Mouse (Mus musculus): ENCODE results near the gene Icam1. TPM values are rescaled to one million over a fixed set of nuclear protein-coding genes. Genes with fewer than 3 reads are reported as not detected.

Gene Icam1
- total RNA-seq (2023) = 44.3 TPM

GRCm38 (mm10) chr9:21015571-21016130, at the start of gene Icam1:
TSS of gene Icam1 (plus strand) at chr9:21015985.

GRCm38 (mm10) chr9:20976216-20976960, 39.4 kb upstream of the Icam1 start, which contains the start of gene S1pr2:
TSS of gene S1pr2 (minus strand) at chr9:20976781.

GRCm38 (mm10) chr9:21002627-21003551, 12.9 kb upstream of the Icam1 start, which contains the start of gene Mrpl4:
TSS of gene Mrpl4 (plus strand) at chr9:21002738.

GRCm38 (mm10) chr9:21029291-21030054, 13.7 kb downstream of the Icam1 start, which contains the start of gene Icam4:
TSS of gene Icam4 (plus strand) at chr9:21029373.

GRCm38 (mm10) chr9:21031896-21032351, 16.1 kb downstream of the Icam1 start, which contains the start of gene Icam5:
TSS of gene Icam5 (plus strand) at chr9:21032073.

GRCm38 (mm10) chr9:21067006-21067684, 51.4 kb downstream of the Icam1 start, which contains the start of gene Zglp1:
TSS of gene Zglp1 (minus strand) at chr9:21067093.

GRCm38 (mm10) chr9:21073044-21073840, 57.5 kb downstream of the Icam1 start, which contains the start of the genes Gm49373 and Fdx1l:
TSS of gene Gm49373 (minus strand) at chr9:21073096.
TSS of gene Fdx1l (minus strand) at chr9:21073614.

Other genes starting within 250 kb of the Icam1 start
- gene Col5a3, start 200.9 kb upstream of the Icam1 start, total RNA-seq (2023) = 0.15 TPM
- gene Rdh8, start 197.5 kb upstream of the Icam1 start, total RNA-seq (2023) = not detected
- gene A230050P20Rik, start 147.3 kb upstream of the Icam1 start, total RNA-seq (2023) = 72.1 TPM
- gene Angptl6, start 136.3 kb upstream of the Icam1 start, total RNA-seq (2023) = 2.3 TPM
- 90.6 TPM for gene Ppan, start 127.8 kb upstream of the Icam1 start, total RNA-seq (2023)
- 177 TPM for gene Eif3g, start 117.4 kb upstream of the Icam1 start, total RNA-seq (2023)
- gene Dnmt1, start 56.1 kb upstream of the Icam1 start, total RNA-seq (2023) = 90.9 TPM
- gene S1pr2, start 39.2 kb upstream of the Icam1 start, total RNA-seq (2023) = 2.6 TPM
- 41.4 TPM for gene Mrpl4, start 13.2 kb upstream of the Icam1 start, total RNA-seq (2023)
- 0.92 TPM for gene Icam4, start 13.4 kb downstream of the Icam1 start, total RNA-seq (2023)
- gene Icam5, start 16.1 kb downstream of the Icam1 start, total RNA-seq (2023) = 0.21 TPM
- not detected for gene Zglp1, start 51.1 kb downstream of the Icam1 start, total RNA-seq (2023)
- 1.7 TPM for gene Gm49373, start 57.1 kb downstream of the Icam1 start, total RNA-seq (2023)
- 25.2 TPM for gene Fdx1l, start 57.6 kb downstream of the Icam1 start, total RNA-seq (2023)
- gene Gm38431, start 76.0 kb downstream of the Icam1 start, total RNA-seq (2023) = 12.2 TPM
- 107 TPM for gene Raver1, start 76.0 kb downstream of the Icam1 start, total RNA-seq (2023)
- 48.3 TPM for gene Tyk2, start 115.3 kb downstream of the Icam1 start, total RNA-seq (2023)
- 131 TPM for gene Cdc37, start 134.0 kb downstream of the Icam1 start, total RNA-seq (2023)
- 0.92 TPM for gene Pde4a, start 149.7 kb downstream of the Icam1 start, total RNA-seq (2023)
- gene Keap1, start 223.4 kb downstream of the Icam1 start, total RNA-seq (2023) = 37.0 TPM
- gene S1pr5, start 232.5 kb downstream of the Icam1 start, total RNA-seq (2023) = not detected
- 56.6 TPM for gene Atg4d, start 249.3 kb downstream of the Icam1 start, total RNA-seq (2023)

Data from CD8-positive naive resting alpha-beta T cell, adult 57 days (primary cell).